Mouse (Mus musculus): Measurements from ENCODE around the gene Tbc1d25. TPM values are rescaled to one million over a fixed set of nuclear protein-coding genes. Genes with fewer than 3 reads are reported as not detected.

The Tbc1d25 gene
- 17.2 TPM for polyA plus RNA-seq (2017; shearing (Covaris generic))

GRCm38 (mm10) chrX:8175504-8176385 lies at the start of gene Tbc1d25:
TSS of gene Tbc1d25 (minus strand) at chrX:8176181.

GRCm38 (mm10) chrX:8206015-8206693 lies 30.2 kb upstream of the Tbc1d25 start, which contains the start of gene Porcn:
TSS of gene Porcn (minus strand) at chrX:8206525.

GRCm38 (mm10) chrX:8193419-8193723 lies 17.4 kb upstream of the Tbc1d25 start, which contains the start of gene Ebp:
TSS of gene Ebp (minus strand) at chrX:8193512.

GRCm38 (mm10) chrX:8145153-8145991 lies 30.6 kb downstream of the Tbc1d25 start, which contains the start of gene Rbm3:
TSS of gene Rbm3 (minus strand) at chrX:8145880.

GRCm38 (mm10) chrX:8132017-8132976 lies 43.7 kb downstream of the Tbc1d25 start, which contains the start of gene Wdr13:
TSS of gene Wdr13 (minus strand) at chrX:8132892.

Other genes starting within 250 kb of the Tbc1d25 start
- gene Eras, start 247.6 kb downstream of the Tbc1d25 start, polyA plus RNA-seq (2017; shearing (Covaris generic)), result not detected
- gene Hdac6, start 228.3 kb downstream of the Tbc1d25 start, polyA plus RNA-seq (2017; shearing (Covaris generic)), result 26.4 TPM
- gene Gata1, start 198.1 kb downstream of the Tbc1d25 start, polyA plus RNA-seq (2017; shearing (Covaris generic)), result 39.8 TPM
- gene Glod5, start 157.7 kb downstream of the Tbc1d25 start, polyA plus RNA-seq (2017; shearing (Covaris generic)), result not detected
- 31.3 TPM for gene Suv39h1, start 101.4 kb downstream of the Tbc1d25 start, polyA plus RNA-seq (2017; shearing (Covaris generic))
- gene Was, start 85.7 kb downstream of the Tbc1d25 start, polyA plus RNA-seq (2017; shearing (Covaris generic)), result 74.8 TPM
- gene Wdr13, start 43.3 kb downstream of the Tbc1d25 start, polyA plus RNA-seq (2017; shearing (Covaris generic)), result 36.5 TPM
- 601 TPM for gene Rbm3, start 30.3 kb downstream of the Tbc1d25 start, polyA plus RNA-seq (2017; shearing (Covaris generic))
- 156 TPM for gene Ebp, start 17.3 kb upstream of the Tbc1d25 start, polyA plus RNA-seq (2017; shearing (Covaris generic))
- gene Porcn, start 30.3 kb upstream of the Tbc1d25 start, polyA plus RNA-seq (2017; shearing (Covaris generic)), result 0.16 TPM
- 25.7 TPM for gene Ftsj1, start 76.2 kb upstream of the Tbc1d25 start, polyA plus RNA-seq (2017; shearing (Covaris generic))
- gene Slc38a5, start 95.0 kb upstream of the Tbc1d25 start, polyA plus RNA-seq (2017; shearing (Covaris generic)), result not detected
- not detected for gene Ssxb10, start 151.2 kb upstream of the Tbc1d25 start, polyA plus RNA-seq (2017; shearing (Covaris generic))
- not detected for gene Ssxb9, start 190.8 kb upstream of the Tbc1d25 start, polyA plus RNA-seq (2017; shearing (Covaris generic))
- gene Ssxb1, start 237.1 kb upstream of the Tbc1d25 start, polyA plus RNA-seq (2017; shearing (Covaris generic)), result not detected